Mouse (Mus musculus): Measurements from ENCODE around the gene Ucma. TPM values are rescaled to one million over a fixed set of nuclear protein-coding genes. Genes with fewer than 3 reads are reported as not detected.
A peak's percentile ranks its signal among the peaks of the same experiment; 100 is the strongest.
"Not testable (repeated sequence)": the region's sequence is repeated elsewhere in the genome, so short reads cannot be mapped to it uniquely, and the experiment has no call there.

The Ucma gene
- total RNA-seq (2014; rRNA removed), result not detected in 2 replicates
- not detected in 2 replicates for polyA plus RNA-seq (2012; rRNA removed)

- Histone ChIP-seq H3K4me1 (ENCODE audit: control insufficient read depth, insufficient read depth, low read length) (peaks cover 2% of the 10 kb centered on the region; the same call in 1 of the 2 replicates), H3K4me3 (ENCODE audit: insufficient read depth, low read depth, low read length) (no peak within 1 kb of the TSS), H3K27me3 (ENCODE audit: control insufficient read depth, insufficient read depth, low read length) (no peaks in the 10 kb centered on the region), H3K79me2 (ENCODE audit: control insufficient read depth, insufficient read depth, low read length) (no peaks in the 10 kb centered on the region), H3K27ac (replicated peaks; ENCODE audit: insufficient read depth, low read depth, low read length) (no peak within 1 kb of the TSS), H3K36me3 (ENCODE audit: control insufficient read depth, insufficient read depth, low read length) (no peaks in the 10 kb centered on the region), H3K9ac (ENCODE audit: low read depth, low read length) (no peak within 1 kb of the TSS)
- no peak for DNase-seq (ENCODE audit: extremely low read depth, low read depth, low spot score)
- TF ChIP-seq POLR2A (IDR thresholded peaks at IDR 0.05; ENCODE audit: extremely low read depth, insufficient read depth, low read length), result no peak
- no peak for TF ChIP-seq CTCF (IDR thresholded peaks at IDR 0.05; ENCODE audit: low read depth, low read length)
- WGBS, result 81% methylated on average over 5 of the region's 5 CpGs
These were observed at the start of gene Ucma for GRCm38 (mm10) chr2:4975807-4976206. Gene Ucma, plus strand, starts transcription at chr2:4976122.

- no peaks in the 10 kb centered on the region for H3K27me3 ChIP-seq (ENCODE audit: control insufficient read depth, insufficient read depth, low read length)
- H3K9ac ChIP-seq (ENCODE audit: low read depth, low read length), result no peak overlapping the region
- no peak for DNase-seq (ENCODE audit: extremely low read depth, low read depth, low spot score)
- H3K4me3 ChIP-seq (ENCODE audit: insufficient read depth, low read depth, low read length), result no peak overlapping the region
- H3K4me1 ChIP-seq (ENCODE audit: control insufficient read depth, insufficient read depth, low read length), result peaks cover 22% of the 10 kb centered on the region
- no peak overlapping the region for H3K27ac ChIP-seq (replicated peaks; ENCODE audit: insufficient read depth, low read depth, low read length)
- peaks cover 3% of the 10 kb centered on the region; the same call in 1 of the 2 replicates for H3K79me2 ChIP-seq (ENCODE audit: control insufficient read depth, insufficient read depth, low read length)
- H3K36me3 ChIP-seq (ENCODE audit: control insufficient read depth, insufficient read depth, low read length), result peaks cover 79% of the 10 kb centered on the region
- no peak for TF ChIP-seq POLR2A (IDR thresholded peaks at IDR 0.05; ENCODE audit: extremely low read depth, insufficient read depth, low read length)
- no peak for TF ChIP-seq CTCF (IDR thresholded peaks at IDR 0.05; ENCODE audit: low read depth, low read length)
- 80% methylated on average over 3 of the region's 3 CpGs for WGBS
These were observed 48.5 kb upstream of the Ucma start for GRCm38 (mm10) chr2:4927391-4927790.

GRCm38 (mm10) chr2:4929230-4929629 is 46.7 kb upstream of the Ucma start:
- no peak overlapping the region for H3K4me3 ChIP-seq (ENCODE audit: insufficient read depth, low read depth, low read length)
- H3K36me3 ChIP-seq (ENCODE audit: control insufficient read depth, insufficient read depth, low read length), result peaks cover 80% of the 10 kb centered on the region
- no peaks in the 10 kb centered on the region for H3K79me2 ChIP-seq (ENCODE audit: control insufficient read depth, insufficient read depth, low read length)
- H3K4me1 ChIP-seq (ENCODE audit: control insufficient read depth, insufficient read depth, low read length), result peaks cover 19% of the 10 kb centered on the region
- 62% methylated on average over 2 of the region's 2 CpGs for WGBS
- no peak overlapping the region for H3K9ac ChIP-seq (ENCODE audit: low read depth, low read length)
- no peak for DNase-seq (ENCODE audit: extremely low read depth, low read depth, low spot score)
- H3K27me3 ChIP-seq (ENCODE audit: control insufficient read depth, insufficient read depth, low read length), result no peaks in the 10 kb centered on the region
- H3K27ac ChIP-seq (replicated peaks; ENCODE audit: insufficient read depth, low read depth, low read length), result no peak overlapping the region
- TF ChIP-seq CTCF (IDR thresholded peaks at IDR 0.05; ENCODE audit: low read depth, low read length) (no peak), POLR2A (IDR thresholded peaks at IDR 0.05; ENCODE audit: extremely low read depth, insufficient read depth, low read length) (no peak)

GRCm38 (mm10) chr2:4934516-4934915 is 41.4 kb upstream of the Ucma start:
- peak overlapping the region; percentile 6; the same call in 1 of the 2 replicates for H3K9ac ChIP-seq (ENCODE audit: low read depth, low read length)
- WGBS, result 86% methylated on average over 9 of the region's 9 CpGs

GRCm38 (mm10) chr2:4937931-4938330 is 38.0 kb upstream of the Ucma start:
- H3K36me3 ChIP-seq (ENCODE audit: control insufficient read depth, insufficient read depth, low read length), result peaks cover 65% of the 10 kb centered on the region
- no peaks in the 10 kb centered on the region for H3K27me3 ChIP-seq (ENCODE audit: control insufficient read depth, insufficient read depth, low read length)
- no peak overlapping the region for H3K9ac ChIP-seq (ENCODE audit: low read depth, low read length)
- TF ChIP-seq POLR2A (IDR thresholded peaks at IDR 0.05; ENCODE audit: extremely low read depth, insufficient read depth, low read length) (no peak), CTCF (IDR thresholded peaks at IDR 0.05; ENCODE audit: low read depth, low read length) (no peak)
- H3K4me3 ChIP-seq (ENCODE audit: insufficient read depth, low read depth, low read length), result no peak overlapping the region
- DNase-seq (ENCODE audit: extremely low read depth, low read depth, low spot score), result peak; percentile 99
- H3K79me2 ChIP-seq (ENCODE audit: control insufficient read depth, insufficient read depth, low read length), result no peaks in the 10 kb centered on the region
- peaks cover 25% of the 10 kb centered on the region for H3K4me1 ChIP-seq (ENCODE audit: control insufficient read depth, insufficient read depth, low read length)
- WGBS, result 23% methylated on average over 7 of the region's 7 CpGs
- H3K27ac ChIP-seq (replicated peaks; ENCODE audit: insufficient read depth, low read depth, low read length), result peak overlapping the region; percentile 66

More at GRCm38 (mm10) chr2:4934516-4934915, 41.4 kb upstream of the Ucma start:
- no peaks in the 10 kb centered on the region for H3K27me3 ChIP-seq (ENCODE audit: control insufficient read depth, insufficient read depth, low read length)
- DNase-seq (ENCODE audit: extremely low read depth, low read depth, low spot score), result peak; percentile 60
- H3K36me3 ChIP-seq (ENCODE audit: control insufficient read depth, insufficient read depth, low read length), result peaks cover 78% of the 10 kb centered on the region
- H3K4me1 ChIP-seq (ENCODE audit: control insufficient read depth, insufficient read depth, low read length), result peaks cover 29% of the 10 kb centered on the region
- no peak overlapping the region for H3K4me3 ChIP-seq (ENCODE audit: insufficient read depth, low read depth, low read length)
- TF ChIP-seq POLR2A (IDR thresholded peaks at IDR 0.05; ENCODE audit: extremely low read depth, insufficient read depth, low read length) (no peak), CTCF (IDR thresholded peaks at IDR 0.05; ENCODE audit: low read depth, low read length) (no peak)
- no peak overlapping the region for H3K27ac ChIP-seq (replicated peaks; ENCODE audit: insufficient read depth, low read depth, low read length)
- H3K79me2 ChIP-seq (ENCODE audit: control insufficient read depth, insufficient read depth, low read length), result no peaks in the 10 kb centered on the region

- Histone ChIP-seq H3K79me2 (ENCODE audit: control insufficient read depth, insufficient read depth, low read length) (no peaks in the 10 kb centered on the region), H3K4me1 (ENCODE audit: control insufficient read depth, insufficient read depth, low read length) (peaks cover 17% of the 10 kb centered on the region), H3K9ac (ENCODE audit: low read depth, low read length) (no peak overlapping the region), H3K36me3 (ENCODE audit: control insufficient read depth, insufficient read depth, low read length) (peaks cover 43% of the 10 kb centered on the region), H3K27me3 (ENCODE audit: control insufficient read depth, insufficient read depth, low read length) (no peaks in the 10 kb centered on the region), H3K27ac (replicated peaks; ENCODE audit: insufficient read depth, low read depth, low read length) (peak overlapping the region; percentile 33), H3K4me3 (ENCODE audit: insufficient read depth, low read depth, low read length) (no peak overlapping the region)
- 86% methylated on average over 11 of the region's 11 CpGs for WGBS
- DNase-seq (ENCODE audit: extremely low read depth, low read depth, low spot score), result no peak
- no peak for TF ChIP-seq CTCF (IDR thresholded peaks at IDR 0.05; ENCODE audit: low read depth, low read length)
- TF ChIP-seq POLR2A (IDR thresholded peaks at IDR 0.05; ENCODE audit: extremely low read depth, insufficient read depth, low read length), result no peak
These were observed 35.1 kb upstream of the Ucma start for GRCm38 (mm10) chr2:4940861-4941260.

GRCm38 (mm10) chr2:4949691-4950090 is 26.2 kb upstream of the Ucma start:
- WGBS, result 63% methylated on average over 8 of the region's 8 CpGs
- H3K4me3 ChIP-seq (ENCODE audit: insufficient read depth, low read depth, low read length); H3K4me1 ChIP-seq (ENCODE audit: control insufficient read depth, insufficient read depth, low read length); H3K79me2 ChIP-seq (ENCODE audit: control insufficient read depth, insufficient read depth, low read length); H3K27me3 ChIP-seq (ENCODE audit: control insufficient read depth, insufficient read depth, low read length); H3K27ac ChIP-seq (replicated peaks; ENCODE audit: insufficient read depth, low read depth, low read length); H3K36me3 ChIP-seq (ENCODE audit: control insufficient read depth, insufficient read depth, low read length); H3K9ac ChIP-seq (ENCODE audit: low read depth, low read length): not testable (repeated sequence)
- peak; percentile 60 for DNase-seq (ENCODE audit: extremely low read depth, low read depth, low spot score)
